Mouse (Mus musculus) ES-Bruce4 (cell line): ENCODE results near the gene Hsf4. TPM values are rescaled to one million over a fixed set of nuclear protein-coding genes. Genes with fewer than 3 reads are reported as not detected.

Experiments
- H3K27ac ChIP-seq: 2 replicates; pipeline ENCODE4 v1.5.1; 2012; ENCODE audit warnings: low read length, inconsistent platforms; ENCODE audit not compliant: insufficient read depth
- H3K27me3 ChIP-seq: 2 replicates; pipeline ENCODE4 v1.6.1; 2012; ENCODE audit warnings: mild to moderate bottlenecking, low read length, inconsistent platforms; ENCODE audit not compliant: control insufficient read depth, poor library complexity, insufficient read depth, severe bottlenecking
- H3K36me3 ChIP-seq: 2 replicates; pipeline ENCODE4 v1.6.1; 2012; ENCODE audit warnings: inconsistent platforms, mild to moderate bottlenecking, low read length, moderate library complexity; ENCODE audit not compliant: control insufficient read depth, poor library complexity, insufficient read depth, severe bottlenecking
- H3K4me1 ChIP-seq: one replicate; pipeline ENCODE4 v1.8.1; 2011; ENCODE audit warnings: low read length; ENCODE audit not compliant: control insufficient read depth, insufficient read depth
- H3K4me3 ChIP-seq: 2 replicates; pipeline ENCODE4 v1.5.1; 2011; ENCODE audit warnings: low read depth, mild to moderate bottlenecking, low read length
- H3K9ac ChIP-seq: 2 replicates; pipeline ENCODE4 v1.6.1; 2012; ENCODE audit warnings: low read depth, mild to moderate bottlenecking, inconsistent platforms; ENCODE audit not compliant: poor library complexity, severe bottlenecking
- H3K9me3 ChIP-seq: replicated peaks from 2 replicates; pipeline ENCODE4 v1.6.1; 2012; ENCODE audit warnings: mild to moderate bottlenecking, low read length, inconsistent platforms; ENCODE audit not compliant: control insufficient read depth, poor library complexity, insufficient read depth, severe bottlenecking
- CTCF ChIP-seq: IDR thresholded peaks from one replicate; pipeline ENCODE4 v1.8.1; 2011; ENCODE audit warnings: low read depth, low read length
- EP300 ChIP-seq: IDR thresholded peaks from 2 replicates; pipeline ENCODE4 v1.6.1; 2011; ENCODE audit warnings: low read depth, low read length; ENCODE audit not compliant: insufficient read depth
- POLR2A ChIP-seq: IDR thresholded peaks from one replicate; pipeline ENCODE4 v1.8.1; 2011; ENCODE audit warnings: low read length; ENCODE audit not compliant: insufficient read depth
- polyA plus RNA-seq: library from polyadenylated mRNA; stranded (reverse); fragments of >200 nt; gene quantifications from 2 replicates; pipeline ENCODE4 v1.2.4, GENCODE M21; 2011; ENCODE audit warnings: low read depth; ENCODE audit not compliant: missing spikeins, insufficient read depth, insufficient read length

The Hsf4 gene
- polyA plus RNA-seq, 1 experiment = 1.1 TPM

DNA sequence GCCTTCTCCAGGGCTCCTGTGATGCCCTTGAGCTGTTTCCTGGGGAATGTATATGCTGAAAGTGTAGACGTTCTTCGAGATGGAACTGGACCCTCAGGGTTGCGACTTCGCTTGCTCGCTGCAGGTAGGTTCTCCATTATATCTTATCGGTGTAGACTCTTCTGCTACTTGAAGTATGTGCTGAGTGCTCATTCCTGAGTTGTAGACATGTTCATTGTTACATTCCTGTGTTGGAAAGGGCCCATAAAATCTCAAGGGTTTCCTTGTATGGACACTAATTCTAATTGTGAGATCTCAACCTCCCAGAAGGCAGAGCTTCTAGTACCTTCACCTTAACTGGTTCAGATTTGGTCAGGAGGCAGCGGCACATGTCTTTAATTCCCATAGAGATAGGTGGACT lies 28.6 kb upstream of the Hsf4 start:
- no peak overlapping the region for H3K27ac ChIP-seq
- H3K27me3 ChIP-seq = no peaks in the 10 kb centered on the region
- H3K9me3 ChIP-seq = no peaks in the 10 kb centered on the region
- peaks cover 2% of the 10 kb centered on the region for H3K4me1 ChIP-seq
- TF ChIP-seq EP300 (no peak), POLR2A (no peak), CTCF (no peak)
- peaks cover 68% of the 10 kb centered on the region for H3K36me3 ChIP-seq
- no peak overlapping the region for H3K4me3 ChIP-seq
- no peak overlapping the region for H3K9ac ChIP-seq

DNA sequence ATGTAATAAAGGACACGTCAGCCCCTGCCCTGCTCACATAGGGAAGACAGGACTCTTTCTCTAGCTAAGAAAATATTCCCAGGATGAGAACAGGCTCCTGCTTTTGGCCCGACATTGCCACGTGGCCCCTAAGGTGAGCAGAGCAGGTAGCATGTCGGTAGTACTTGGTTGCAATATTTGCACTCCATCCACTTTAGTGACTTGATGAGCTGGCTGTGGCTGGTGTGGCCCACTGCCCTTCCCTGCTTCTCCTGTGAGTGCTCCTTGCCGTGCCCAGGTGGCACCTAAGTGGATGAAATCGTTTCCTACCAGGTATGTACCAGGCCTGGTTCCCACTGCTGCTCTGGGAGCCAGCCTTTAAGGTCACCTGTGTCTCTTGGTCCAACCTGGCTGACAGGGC lies 17.6 kb upstream of the Hsf4 start:
- H3K4me1 ChIP-seq = no peaks in the 10 kb centered on the region
- H3K27me3 ChIP-seq = no peaks in the 10 kb centered on the region
- no peaks in the 10 kb centered on the region for H3K9me3 ChIP-seq
- H3K36me3 ChIP-seq = peaks cover 49% of the 10 kb centered on the region
- TF ChIP-seq POLR2A (no peak), EP300 (no peak), CTCF (no peak)
- no peak overlapping the region for H3K9ac ChIP-seq
- no peak overlapping the region for H3K4me3 ChIP-seq
- H3K27ac ChIP-seq = no peak overlapping the region

DNA sequence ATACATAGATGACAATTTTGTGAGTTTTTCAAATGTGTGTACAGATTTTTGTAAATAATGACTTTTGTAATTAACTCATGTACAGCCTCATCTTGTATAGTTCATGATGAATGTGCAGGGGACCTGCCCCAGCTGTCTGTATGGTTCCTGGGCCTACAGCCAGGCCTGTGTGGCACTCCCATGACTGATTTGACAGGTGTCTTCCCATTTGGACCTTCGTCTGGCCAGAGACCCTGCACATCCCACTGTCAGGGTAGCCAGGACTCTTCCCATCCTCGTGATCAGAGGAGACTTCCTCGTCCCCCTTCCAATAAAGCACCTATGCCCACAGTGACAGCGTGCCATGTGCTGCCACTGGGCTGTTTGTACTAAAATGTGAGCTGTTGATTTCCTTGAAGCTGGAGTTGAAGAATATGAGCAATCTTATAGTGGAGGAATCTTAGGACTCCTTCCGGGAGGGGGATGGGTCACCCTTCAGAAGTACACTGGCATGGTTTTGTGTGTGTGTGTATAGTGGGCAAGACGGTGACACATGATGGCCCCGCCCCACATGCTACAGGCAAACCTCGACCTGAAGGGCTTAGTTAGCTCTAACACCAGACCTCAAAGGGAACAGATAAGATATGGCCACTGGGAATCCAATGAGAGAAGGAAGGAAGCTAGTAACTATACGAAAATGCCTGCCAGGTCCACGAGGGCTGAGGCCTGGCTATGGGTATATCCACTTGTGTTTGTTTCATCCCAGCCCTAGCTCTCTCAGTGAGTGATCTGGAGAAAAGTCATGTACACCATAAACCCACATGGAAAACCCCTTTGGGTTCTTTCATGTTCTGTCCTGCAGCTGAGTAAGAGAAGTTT lies 16.7 kb upstream of the Hsf4 start:
- no peak overlapping the region for H3K9ac ChIP-seq
- TF ChIP-seq EP300 (no peak), POLR2A (no peak), CTCF (no peak)
- no peaks in the 10 kb centered on the region for H3K9me3 ChIP-seq
- H3K27me3 ChIP-seq = no peaks in the 10 kb centered on the region
- no peak overlapping the region for H3K27ac ChIP-seq
- peaks cover 41% of the 10 kb centered on the region for H3K36me3 ChIP-seq
- H3K4me1 ChIP-seq = no peaks in the 10 kb centered on the region
- H3K4me3 ChIP-seq = no peak overlapping the region

DNA sequence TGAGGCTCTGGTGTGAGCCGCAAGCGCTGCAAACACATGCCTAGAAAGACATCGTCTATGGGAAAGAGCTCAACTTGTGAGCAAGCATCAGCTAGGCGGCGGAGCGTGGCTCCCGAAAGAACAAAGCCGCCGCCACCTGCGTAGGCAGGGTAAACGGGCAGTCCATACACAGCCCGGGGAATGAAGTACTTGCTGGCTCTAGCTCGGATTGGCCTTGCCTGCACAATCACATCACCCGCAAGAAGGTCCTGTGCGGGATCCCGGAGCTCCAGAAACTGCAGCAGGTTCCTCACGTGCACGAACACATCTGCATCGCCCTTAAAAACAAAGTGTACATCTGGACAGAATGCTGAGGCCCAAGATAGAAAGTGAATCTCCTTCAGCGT lies 15.8 kb upstream of the Hsf4 start:
- Histone ChIP-seq H3K27me3 (no peaks in the 10 kb centered on the region), H3K27ac (no peak overlapping the region)

DNA sequence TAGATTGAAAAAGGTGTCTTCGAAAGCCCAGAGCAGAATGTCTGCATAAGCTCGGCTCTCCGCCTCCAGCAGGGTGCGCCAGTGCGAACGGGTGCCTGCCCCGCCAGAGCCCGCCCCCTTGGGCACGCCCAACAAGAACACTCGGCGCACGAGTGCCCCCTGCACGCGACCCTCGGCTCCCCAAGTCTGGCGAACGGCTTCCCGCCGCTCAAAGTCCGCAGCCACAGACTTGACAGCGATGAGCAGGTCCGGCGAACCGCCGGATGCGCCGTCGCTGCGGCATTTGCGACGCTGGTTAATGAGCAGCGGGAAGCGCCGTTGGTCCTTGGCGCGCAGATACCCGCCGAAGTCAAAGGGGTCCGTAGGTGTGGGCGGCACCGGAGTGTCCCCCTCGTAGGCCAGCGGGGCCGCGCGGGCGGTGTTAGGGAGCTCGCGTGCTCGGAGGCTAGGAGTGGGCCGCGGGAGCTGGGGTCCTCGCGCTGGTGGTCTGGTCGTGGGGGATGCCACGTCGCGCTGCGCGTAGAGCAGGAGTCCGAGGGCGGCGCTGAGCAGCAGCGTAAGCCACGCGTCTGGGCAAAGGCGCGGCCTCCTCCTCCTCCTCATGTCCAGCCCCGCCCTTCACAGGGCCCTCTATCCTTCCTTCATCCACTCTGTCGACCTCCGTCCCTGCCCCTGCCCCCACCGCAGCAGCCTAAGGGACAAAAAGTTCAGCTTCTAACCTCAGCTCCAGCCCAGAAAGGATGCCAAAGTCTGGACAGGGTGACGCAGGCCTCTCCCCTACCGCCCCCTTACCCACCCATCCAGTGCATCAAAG lies 15.2 kb upstream of the Hsf4 start:
- Histone ChIP-seq H3K36me3 (peaks cover 27% of the 10 kb centered on the region), H3K27me3 (no peaks in the 10 kb centered on the region), H3K4me1 (no peaks in the 10 kb centered on the region), H3K9me3 (no peaks in the 10 kb centered on the region), H3K4me3 (peak overlapping the region; percentile 56), H3K27ac (no peak overlapping the region), H3K9ac (peak overlapping the region; percentile 59)
- TF ChIP-seq POLR2A (no peak), CTCF (peak; percentile 90), EP300 (0 out of 2 replicates have a peak, but pooled peaks have one; percentile 25)

More for the DNA sequence above, 15.8 kb upstream of the Hsf4 start:
- no peak for TF ChIP-seq CTCF
- TF ChIP-seq POLR2A = no peak
- TF ChIP-seq EP300 = no peak
- Histone ChIP-seq H3K9ac (peak overlapping the region; percentile 16; the same call in 1 of the 2 replicates), H3K4me1 (no peaks in the 10 kb centered on the region), H3K4me3 (no peak overlapping the region), H3K9me3 (no peaks in the 10 kb centered on the region), H3K36me3 (peaks cover 33% of the 10 kb centered on the region)
